Mouse (Mus musculus): ENCODE measurements around the gene Ppm1j.
"Not testable (repeated sequence)": the region's sequence is repeated elsewhere in the genome, so short reads cannot be mapped to it uniquely, and the experiment has no call there.

Ppm1j gene

DNA sequence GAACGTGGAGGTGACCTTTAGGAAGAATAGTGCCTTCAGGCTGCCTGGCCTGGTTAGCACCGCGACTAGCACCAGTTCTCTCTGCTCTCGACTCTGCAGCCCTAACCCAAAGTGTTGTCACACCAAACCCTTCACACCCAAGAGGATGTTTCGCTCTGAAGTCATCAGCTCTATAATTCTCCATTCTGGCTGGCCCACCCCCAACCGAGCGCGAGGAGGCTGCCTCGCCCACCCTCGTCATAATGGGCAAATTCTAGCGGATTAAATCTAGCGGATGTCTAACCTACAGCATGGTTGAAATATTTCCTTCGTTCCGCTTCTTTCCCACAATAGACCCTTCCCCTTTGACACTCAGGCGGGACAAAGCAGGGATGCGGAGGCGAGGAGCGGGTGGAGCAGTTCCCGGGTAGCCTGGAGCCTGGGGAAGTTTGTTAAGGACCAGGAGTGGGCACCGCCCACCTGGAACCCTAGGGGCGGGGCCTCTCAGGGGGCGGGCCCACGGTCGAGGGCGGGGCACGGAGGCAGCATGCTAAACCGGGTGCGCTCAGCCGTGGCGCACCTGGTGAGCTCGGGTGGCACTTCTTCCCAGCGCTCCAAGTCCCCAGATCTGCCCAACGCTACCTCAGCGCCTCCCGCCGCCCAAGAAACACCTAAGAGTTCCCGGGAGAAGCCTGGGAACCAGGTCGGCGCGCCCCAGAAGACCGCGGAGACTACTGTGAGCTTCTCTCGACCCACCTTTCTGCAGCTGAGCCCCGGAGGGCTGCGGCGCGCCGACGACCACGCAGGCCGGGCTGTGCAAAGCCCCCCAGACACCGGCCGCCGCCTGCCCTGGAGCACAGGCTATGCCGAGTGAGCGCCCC lies at the start of gene Ppm1j:
Gene Ppm1j, plus strand, starts transcription at position 496 of the 860 bp plus-strand sequence.
- peak; percentile 17 to 23 for DNase-seq

DNA sequence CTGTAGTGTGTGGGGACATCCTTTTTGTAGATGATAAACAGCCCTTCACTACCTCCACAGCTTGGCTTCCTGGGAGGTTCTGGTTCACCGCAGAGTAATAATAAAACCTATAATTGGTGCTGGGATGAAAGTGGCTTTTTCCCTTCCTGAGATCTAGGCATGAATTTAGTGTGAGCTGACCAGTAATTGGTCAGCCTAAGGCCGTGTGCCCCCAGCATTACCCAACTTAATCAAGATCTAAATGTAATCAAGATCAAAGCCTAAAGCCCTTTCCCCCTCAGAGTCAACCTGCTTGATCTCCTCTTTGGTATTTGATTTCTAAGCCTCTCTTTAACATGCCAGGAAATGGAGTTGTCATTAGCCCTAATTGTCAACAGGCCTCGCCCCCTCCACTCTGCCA lies 47.9 kb upstream of the Ppm1j start:
- DNase-seq = no peak

DNA sequence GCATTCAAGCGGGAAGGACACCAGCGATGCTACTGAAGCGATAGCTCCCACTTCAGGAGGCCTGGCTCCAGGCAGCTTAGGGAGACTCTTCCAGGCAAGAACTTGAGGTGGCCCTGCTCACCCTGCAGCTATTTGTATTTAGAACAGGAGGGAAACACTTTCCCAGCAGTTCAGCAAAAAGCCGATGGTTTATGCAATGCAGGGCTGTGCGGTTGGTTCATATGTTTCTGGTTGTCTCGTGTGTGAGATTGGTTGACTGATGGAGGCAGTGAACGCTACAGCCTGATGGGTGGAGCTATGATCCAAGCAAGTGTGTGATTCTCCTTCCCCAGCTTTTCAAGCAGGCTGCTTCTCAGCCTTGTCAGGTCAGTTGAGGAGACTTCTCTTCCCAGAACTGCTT lies 46.2 kb upstream of the Ppm1j start:
- no peak for DNase-seq

DNA sequence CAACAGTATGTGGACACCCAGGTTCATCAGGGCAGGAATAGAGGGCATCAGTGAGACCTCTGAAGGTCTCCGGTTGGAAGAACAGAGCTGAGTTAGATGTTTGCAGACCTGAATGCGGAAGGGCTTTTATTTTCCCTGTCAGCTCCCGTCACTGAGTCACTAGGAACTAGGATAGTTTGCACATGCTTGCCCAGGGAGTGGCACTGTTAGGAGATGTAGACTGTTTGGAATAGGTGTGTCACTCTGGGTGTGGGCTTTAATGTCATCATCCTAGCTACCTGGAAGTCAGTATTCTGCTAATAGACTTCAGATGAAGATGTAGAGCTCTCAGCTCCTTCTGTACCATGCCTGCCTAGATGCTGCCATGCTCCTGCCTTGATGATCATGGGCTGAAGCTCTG lies 38.9 kb upstream of the Ppm1j start:
- no peak for DNase-seq

DNA sequence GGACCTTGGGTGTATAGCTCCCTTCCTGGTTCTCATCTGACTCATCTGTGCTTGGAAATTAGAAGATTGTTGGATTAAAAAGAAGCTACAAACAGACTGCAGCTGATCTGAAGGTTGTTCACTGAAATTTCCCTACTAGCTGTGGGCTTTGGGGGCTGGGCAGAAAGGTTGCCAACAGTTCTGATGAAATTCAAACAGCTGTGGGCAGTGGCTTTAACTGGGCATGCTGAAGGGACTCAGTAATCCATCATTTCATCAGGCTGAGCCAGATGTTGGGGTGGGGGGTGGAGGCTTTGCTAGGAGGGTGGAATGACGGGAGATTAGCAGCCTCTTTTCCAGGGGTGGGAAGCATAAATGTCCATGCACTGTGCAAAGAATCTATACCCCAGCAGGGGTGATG lies 37.7 kb upstream of the Ppm1j start:
- no peak for DNase-seq

DNA sequence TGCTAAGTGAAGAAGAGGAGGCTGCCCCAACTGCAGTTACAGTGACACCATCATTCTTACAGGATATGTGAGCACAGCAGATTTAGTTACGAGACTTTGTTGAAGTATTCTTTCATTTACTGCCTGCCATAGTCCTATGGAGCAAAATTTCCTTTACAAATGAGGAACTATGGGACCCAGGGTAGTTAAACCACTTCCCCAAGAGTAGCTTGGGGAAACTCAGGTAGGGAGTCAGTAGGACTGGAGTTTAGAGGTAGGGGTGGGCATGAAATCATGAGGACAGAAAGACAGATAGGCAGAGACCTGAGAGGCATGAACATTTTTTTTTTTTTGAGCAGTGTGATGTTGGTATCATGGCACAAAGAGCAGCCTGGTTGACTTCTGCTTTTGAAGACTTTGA lies 37.0 kb upstream of the Ppm1j start:
- no peak for DNase-seq

DNA sequence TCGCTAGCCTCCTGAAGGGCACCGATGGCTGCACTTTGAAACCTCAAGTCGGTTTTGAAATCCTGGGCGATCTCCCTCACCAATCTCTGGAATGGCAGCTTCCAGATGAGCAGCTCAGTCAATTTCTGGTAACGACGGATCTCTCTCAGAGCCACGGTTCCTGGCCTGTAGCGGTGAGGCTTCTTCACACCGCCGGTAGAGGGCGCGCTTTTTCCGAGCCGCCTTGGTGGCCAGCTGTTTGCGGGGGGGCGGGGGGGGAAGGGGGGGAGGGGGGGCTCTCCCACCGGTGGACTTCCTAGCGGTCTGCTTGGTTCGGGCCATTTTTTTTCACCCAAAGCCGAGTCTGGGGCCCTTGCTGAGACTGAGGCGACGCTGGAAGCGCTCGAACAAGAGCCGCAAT lies 28.0 kb upstream of the Ppm1j start:
- DNase-seq = not testable (repeated sequence)

DNA sequence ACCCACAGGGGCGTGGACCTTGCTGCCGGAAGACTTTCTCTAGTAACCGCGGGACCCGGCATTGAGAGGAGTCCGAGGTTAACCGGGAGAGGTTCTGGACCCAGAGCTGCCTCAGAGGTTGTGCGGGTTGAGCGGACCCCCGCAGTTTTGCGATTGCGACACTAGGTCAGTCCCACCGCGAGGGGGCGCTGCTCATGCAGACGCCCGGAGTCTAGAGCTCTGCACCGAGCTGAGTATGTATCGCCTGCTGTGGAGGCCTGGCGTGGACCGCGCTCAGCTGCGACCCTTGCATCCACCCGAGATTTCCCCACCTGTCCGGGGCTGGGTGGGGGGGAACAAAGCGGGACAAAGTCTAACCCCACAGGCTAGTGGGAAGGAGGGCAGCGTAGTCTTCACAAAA lies 22.4 kb upstream of the Ppm1j start:
- DNase-seq = peak; percentile 65 to 73

DNA sequence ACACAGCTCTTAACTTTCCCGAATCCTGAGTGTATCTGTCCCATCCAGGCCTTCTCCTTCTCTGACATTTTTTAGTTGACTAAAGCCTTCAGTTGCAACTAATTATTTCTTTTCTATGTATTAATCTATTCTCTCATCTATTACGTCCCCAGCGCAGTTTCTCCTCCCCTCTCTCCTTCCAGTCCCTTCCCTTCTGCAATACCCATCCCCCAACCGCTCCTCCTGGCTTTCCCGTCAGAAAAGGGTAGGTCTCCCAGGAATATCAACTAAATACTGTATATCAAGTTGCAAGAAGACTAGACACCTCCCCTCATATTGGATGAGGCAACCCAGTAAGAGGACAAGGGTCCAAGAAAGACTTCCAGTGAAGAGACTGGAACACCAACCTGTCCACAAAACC lies 22.0 kb upstream of the Ppm1j start:
- no peak for DNase-seq

DNA sequence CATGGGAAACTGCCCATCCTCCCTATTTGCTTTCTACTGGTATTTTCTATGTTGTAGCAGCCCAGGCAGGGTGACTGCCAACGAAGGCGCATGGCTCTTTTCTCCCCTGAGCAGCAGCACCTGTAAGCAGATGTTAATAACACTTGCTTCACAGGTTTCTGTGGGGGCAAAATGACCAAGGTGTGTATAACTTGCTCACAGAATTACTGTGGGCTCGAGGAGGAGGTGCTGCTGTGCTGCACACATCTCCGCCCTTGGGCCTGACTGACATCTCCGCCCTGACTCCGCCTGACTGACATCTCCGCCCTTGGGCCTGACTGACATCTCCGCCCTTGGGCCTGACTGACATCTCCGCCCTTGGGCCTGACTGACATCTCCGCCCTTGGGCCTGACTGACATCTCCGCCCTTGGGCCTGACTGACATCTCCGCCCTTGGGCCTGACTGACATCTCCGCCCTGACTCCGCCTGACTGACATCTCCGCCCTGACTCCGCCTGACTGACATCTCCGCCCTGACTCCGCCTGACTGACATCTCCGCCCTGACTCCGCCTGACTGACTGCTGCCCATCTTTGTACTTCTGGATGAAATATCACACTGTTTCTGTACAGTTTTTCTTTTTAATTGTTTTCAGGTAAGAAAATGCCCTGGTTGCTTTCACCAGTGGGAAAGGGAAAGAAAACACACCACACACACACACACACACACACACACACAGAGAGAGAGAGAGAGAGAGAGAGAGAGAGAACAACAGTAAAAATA lies 18.6 kb upstream of the Ppm1j start:
- not testable (repeated sequence) for DNase-seq

DNA sequence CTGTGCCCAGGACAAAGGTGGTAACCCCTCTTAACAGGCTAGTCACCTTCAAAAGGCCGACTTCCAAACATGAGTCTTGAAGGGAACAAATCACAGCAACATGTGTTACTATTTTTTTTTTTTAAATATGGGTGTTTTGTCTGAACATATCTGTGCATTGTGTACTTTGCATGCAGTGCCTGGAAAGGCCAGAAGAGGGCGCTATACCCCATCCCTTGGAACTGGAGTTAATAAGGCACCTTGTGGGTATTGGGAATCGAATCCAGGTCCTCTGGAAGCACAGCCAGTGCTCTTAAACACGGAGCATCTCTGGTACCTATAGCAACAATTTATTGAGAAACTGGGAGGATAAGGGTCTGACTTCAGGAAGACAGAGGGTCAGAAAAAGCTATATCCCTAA lies 15.8 kb upstream of the Ppm1j start:
- no peak for DNase-seq

DNA sequence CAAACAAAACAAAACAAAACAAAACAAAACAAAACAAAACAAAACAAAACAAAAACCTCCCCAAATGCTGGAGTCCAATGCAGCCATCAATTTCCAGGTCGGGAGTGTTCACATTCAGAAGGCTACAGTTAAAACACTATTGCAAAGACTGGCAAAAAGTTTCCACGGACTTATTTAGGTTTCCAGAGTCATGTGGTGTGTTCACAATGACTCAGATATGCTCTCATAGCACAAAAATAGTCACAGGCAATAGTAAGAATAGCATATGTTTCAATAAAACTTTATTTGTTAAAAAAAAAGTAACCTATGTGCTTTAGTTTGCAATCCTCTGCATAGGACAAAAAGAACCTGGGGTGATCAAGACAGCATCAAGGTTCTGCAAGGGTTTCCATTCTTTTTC lies 13.7 kb upstream of the Ppm1j start:
- no peak for DNase-seq

DNA sequence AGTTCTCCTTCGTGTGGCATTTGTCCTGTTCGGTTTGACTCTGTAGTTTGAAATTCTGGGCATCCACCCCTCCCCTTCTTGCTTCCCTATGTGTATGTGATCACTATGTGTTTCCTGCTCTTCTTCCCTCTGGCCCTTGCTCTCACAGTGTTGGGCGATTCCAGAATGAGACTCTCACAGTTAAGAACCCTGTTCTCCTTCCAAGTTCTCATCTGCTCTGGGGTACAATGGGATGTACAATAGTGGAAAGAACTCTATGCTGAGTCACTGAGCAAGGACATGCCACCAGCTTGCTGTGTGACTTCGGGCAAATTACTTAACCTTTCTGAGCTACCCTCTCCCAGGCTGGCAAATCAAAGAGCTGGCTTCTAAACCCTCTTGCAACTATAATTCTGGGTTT lies 13.1 kb upstream of the Ppm1j start:
- DNase-seq = no peak

DNA sequence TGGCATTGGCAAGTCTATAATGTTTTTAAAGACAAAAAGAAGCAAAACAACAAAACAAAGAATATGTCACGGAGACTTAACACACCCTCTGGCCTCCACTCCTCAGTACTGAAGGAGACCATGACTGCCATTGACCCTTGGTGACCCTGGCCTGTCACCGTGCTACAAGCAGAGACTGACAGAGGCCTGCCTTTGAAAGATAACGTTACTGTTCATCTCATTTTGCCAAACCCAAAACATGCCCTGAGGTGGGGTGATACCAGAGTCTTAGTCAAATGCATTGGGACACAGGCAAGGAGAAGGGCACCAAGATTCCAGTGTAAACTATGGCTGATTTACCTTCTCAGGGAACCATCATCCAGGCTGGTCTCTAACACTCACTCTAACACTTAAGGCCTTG lies 11.7 kb upstream of the Ppm1j start:
- DNase-seq = no peak

DNA sequence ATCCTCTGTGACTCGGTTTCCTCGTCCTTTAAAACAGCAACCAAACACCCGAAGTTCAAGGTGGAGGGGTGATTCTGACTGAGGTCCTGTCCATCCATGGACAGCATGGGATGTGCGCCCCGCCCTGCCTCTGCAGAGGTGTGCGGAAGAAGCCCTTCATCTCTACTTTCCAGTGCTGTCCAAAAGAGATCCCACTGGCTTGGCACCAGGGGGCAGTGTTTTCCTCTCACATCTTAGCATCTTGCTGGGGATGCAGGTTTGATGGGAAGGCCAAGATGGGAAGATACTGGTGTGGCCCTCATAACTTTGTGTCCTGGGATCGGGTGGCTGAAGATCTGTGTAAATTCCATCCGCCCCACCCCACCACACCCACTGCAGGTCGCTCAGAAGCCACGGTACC lies 10.8 kb upstream of the Ppm1j start:
- no peak for DNase-seq

DNA sequence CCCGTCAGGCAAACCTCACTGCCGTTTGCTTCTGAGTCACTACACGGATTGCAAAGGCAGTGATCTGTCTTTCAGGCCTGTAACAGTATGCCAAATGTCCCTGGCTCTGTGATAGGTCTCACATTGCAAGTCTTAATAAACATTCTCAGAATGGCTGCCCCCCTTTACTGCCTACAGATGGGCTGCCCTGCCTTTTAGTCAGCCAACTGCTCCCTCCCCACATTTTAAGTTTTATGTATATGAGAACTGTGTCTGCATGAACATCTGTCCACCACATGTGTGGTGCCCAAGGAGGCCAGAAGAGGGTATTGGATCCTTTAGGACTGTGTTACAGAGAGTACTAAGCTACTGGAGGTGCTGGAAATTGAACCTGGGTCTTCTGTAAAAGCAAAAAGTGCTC lies 9.9 kb upstream of the Ppm1j start:
- no peak for DNase-seq

DNA sequence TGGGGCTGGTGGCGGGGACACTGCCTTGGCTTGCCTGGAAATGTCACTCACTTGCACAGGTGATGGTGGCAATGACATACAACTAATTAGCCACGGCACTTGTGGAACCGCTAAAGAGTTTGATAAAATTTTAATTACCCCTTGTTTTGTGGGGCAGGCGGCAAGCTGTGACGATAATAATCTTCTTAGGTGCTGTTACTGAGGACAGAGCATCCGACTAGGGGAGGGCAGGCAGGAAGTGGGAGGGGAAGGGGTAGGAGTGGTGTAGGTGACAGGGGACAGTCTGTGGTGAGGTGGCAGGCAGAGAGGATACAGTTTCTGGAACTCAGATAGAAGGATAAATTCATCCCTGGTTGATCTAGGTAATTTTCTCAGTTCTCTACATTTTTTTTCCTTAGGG lies 9.4 kb upstream of the Ppm1j start:
- no peak for DNase-seq

DNA sequence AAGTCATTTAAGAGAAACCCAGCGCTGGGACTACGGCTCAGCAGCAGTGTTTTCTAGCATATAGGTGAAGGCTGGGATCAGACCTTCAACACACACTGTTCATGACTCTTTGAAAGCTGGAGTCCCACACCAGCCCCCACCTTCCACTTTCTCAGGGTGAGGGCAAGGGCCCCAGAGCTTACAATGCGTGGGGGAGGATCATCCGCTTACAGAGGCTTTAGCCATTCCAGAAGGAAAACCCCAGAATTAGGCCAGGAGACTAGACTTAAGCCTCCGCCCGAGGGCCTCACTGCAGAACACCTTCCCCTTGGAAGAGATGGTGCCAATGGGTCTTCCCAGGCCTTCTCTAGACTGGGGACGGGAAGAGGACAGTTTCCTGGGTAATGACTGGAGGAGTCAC lies 7.6 kb upstream of the Ppm1j start:
- DNase-seq = no peak

DNA sequence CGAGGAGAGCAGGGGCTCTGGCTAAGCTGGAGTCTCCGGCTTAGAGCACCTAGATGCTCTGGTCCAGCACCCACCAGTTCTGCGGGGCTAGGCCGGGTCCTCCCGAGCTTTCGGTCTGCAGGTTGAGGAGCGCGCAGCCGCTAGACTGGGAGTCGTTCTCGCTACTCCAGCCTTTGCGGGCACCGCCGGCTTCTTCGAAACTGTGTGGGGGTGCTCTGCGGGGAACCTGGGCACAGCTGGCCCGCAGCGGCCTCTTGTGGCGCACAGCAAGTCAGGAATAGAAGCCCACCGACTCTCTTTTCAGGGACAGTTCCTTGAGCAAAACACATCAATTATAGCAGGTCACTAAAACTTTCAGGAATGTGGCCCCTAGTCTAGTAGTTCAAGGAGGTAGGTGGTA lies 3.5 kb upstream of the Ppm1j start:
- no peak for DNase-seq

DNA sequence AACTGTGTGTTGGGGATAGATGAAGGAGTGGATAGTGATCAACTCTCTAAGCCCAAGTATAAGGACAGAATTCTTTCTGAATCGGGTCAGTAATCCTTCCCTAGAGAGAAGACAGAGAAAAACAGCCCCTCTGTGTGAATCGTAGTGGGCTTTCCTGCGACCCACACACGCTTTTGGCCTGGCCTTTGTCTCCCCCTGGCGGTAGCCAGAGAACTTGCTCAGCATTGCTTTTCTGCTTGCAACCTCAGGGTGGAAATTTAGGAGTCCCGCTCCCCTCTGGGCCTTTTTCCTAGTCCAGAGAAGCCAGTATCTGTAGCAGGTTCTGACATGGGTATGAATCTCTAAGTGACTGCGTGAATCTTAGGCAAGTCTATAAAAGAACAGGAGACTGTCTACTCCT lies 907 bp upstream of the Ppm1j start:
- peak; percentile 40 to 55 for DNase-seq

DNA sequence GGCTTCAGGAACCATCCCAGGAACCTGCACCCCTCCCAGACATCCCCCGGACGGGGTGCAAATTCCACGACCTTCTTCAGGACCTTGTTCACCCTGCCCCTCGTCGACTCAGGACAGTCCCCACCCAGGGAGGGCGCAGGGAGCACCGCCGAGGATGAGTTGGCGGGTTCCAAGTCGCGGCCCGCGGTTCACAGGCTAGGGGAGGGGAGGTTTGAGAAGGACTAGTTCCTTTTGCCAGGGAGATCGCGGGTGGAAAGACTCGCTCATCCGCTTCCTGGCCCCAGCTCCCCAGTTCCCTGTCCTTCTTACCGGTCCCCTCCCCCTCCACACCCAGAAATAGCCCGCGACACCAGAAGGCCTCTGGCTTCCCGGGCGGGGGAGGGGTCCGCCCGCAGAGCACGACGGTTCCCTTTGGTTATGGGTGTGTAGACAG lies 631 bp downstream of the Ppm1j start, which contains the start of gene Fam19a3:
Gene Fam19a3, minus strand, starts transcription at position 370 of the 433 bp plus-strand sequence.
- DNase-seq = no peak

DNA sequence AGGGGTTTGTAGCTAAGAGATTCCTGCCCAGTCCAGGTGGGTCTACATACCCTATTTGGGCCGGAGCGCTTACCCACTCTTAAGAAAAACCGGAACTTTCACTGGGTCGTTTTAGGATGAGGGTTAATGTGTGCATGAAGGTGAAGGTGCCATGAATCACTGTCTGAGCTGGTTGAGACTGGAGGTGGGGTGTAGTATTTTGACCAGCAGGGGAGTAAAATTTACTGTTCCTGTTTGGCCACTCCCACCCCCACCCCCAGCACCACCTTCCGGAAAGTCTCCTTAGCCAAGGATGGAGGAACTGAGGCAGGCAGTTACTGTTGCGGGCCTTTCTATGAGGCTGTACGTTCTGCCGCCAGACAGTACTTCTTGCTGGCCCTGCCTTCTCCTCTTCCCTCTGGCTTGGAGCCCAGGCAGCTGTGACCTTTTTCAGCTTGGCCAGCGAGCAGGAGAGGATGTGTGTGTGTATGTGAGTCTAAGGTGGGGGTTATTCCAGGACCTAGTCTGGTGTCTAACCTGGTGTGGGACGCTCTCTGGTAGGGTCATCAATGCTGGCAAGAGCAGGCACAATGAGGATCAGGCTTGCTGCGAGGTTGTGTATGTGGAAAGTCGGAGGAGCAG lies 1.3 kb downstream of the Ppm1j start:
- no peak for DNase-seq

DNA sequence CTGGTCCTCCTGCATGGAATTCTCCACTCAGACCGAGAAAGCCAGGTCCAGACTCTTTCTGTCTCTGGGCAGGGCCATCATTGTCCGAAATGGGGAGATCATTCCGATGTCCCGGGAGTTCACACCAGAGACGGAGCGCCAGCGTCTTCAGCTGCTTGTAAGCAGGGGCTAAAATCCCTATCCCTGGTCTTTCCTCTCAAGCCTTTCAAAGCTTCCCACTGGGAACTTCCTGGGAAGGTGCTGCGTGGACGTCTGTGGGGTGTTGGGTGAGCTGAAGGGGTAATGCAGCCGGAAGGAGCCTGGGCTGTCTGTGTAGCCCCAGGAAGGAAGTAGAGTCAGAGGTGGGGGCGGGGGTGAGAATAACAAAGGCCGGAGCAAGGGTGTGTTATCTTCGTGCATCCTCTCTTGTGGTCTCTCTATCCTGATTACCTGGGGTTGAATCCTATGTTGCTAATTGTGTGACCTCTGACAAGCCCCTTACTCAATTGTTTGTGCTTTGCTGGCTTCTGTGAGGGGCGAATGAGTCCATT lies 3.2 kb downstream of the Ppm1j start:
- DNase-seq = no peak
